ENCODE assay signal across 18 mouse cellular contexts in the genomic region with DNA sequence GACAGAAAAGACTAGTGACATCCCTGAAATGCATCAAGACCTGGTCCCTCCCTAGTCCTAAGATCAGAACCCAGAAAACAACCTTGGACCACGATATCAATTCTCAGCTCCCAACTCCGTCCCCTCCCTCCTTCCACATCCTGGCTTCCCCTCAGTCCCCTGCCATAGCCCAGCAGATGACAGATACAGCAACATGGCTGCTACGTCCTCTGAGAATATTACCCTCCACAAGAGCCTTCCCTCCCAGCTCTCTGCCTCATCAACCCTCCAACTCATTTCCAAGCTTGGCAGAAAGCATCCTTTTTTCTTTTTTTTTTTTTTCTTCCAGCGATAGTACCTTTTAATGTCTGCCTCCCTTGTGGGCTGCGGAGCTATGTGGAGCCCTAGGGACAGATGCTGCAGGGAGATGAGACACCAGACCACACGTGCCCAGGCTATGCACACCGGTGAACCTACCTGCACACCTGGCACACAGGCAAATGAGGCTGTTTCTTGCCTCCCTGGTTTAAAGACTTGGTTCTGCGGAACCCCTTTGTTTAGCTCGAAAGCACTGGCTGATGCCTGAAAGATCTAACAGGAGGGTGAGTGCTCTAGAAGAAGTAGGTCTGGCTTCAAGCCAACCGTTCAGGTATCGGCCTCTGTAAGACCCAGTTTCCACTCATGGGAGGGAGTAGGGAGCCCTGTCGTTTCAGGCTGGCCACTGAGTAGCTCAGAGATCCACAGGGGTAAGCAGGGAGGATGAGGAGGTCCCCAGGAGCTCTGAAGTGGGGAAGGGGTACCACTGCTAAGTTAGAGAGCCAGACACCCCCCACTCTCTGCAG. TPM values are rescaled to one million over a fixed set of nuclear protein-coding genes. Genes with fewer than 3 reads are reported as not detected.
DNase-seq lines count a peak whose midpoint lies in the region; ATAC-seq and TF ChIP-seq lines count a peak whose summit lies in the region.
"Had no signal": no experiment of that assay in that cellular context is flagged by ENCODE, and none has a peak within 500 bp of the region (broad histone marks: within the 10 kb centered on the region; RNA-seq: fewer than 3 reads in every experiment).

No protein-coding gene starts in this region.

- no peak overlapping the region for H3K4me2 ChIP-seq in forebrain, postnatal 0 days (ENCODE audit: low read depth)
- H3K4me2 ChIP-seq in forebrain, embryonic 13.5 days: no peak overlapping the region
- no peak overlapping the region for H3K4me2 ChIP-seq in neural tube, embryonic 13.5 days
- no peak overlapping the region for H3K4me2 ChIP-seq in midbrain, embryonic 15.5 days
- H3K4me2 ChIP-seq: stomach, embryonic 15.5 days had no signal

- TF ChIP-seq CTCF in forebrain, postnatal 0 days (IDR thresholded peaks at IDR 0.05; ENCODE audit: low read depth): no peak

- peak; percentile 55 for ATAC-seq in forebrain, postnatal 0 days
- ATAC-seq in forebrain, embryonic 13.5 days: no peak
- no peak for ATAC-seq in neural tube, embryonic 13.5 days (ENCODE audit: low read depth)
- no peak for ATAC-seq in midbrain, embryonic 15.5 days (replicated peaks)
- ATAC-seq in erythroid progenitor cell, adult 5-6 weeks (replicated peaks; ENCODE audit: low FRiP score, poor library complexity, severe bottlenecking): no peak

- peaks cover 26% of the 10 kb centered on the region for H3K36me3 ChIP-seq in forebrain, postnatal 0 days (ENCODE audit: insufficient read depth)
- H3K36me3 ChIP-seq in forebrain, embryonic 13.5 days (ENCODE audit: poor library complexity, severe bottlenecking): peaks cover 25% of the 10 kb centered on the region
- peaks cover 27% of the 10 kb centered on the region for H3K36me3 ChIP-seq in neural tube, embryonic 13.5 days
- 0 out of 2 replicates have a peak, but pooled peaks cover 4% of the 10 kb centered on the region for H3K36me3 ChIP-seq in midbrain, embryonic 15.5 days (replicated peaks)

- H3K27me3 ChIP-seq in forebrain, postnatal 0 days (ENCODE audit: insufficient read depth, low read length): no peaks in the 10 kb centered on the region
- H3K27me3 ChIP-seq in forebrain, embryonic 13.5 days: no peaks in the 10 kb centered on the region
- H3K27me3 ChIP-seq in neural tube, embryonic 13.5 days: no peaks in the 10 kb centered on the region
- H3K27me3 ChIP-seq in midbrain, embryonic 15.5 days (replicated peaks): no peaks in the 10 kb centered on the region
- H3K27me3 ChIP-seq: stomach, embryonic 15.5 days had no signal

- H3K27ac ChIP-seq in forebrain, postnatal 0 days (ENCODE audit: low read depth, low read length): peak overlapping the region; percentile 40
- no peak overlapping the region for H3K27ac ChIP-seq in forebrain, embryonic 13.5 days
- peak overlapping the region; percentile 77 for H3K27ac ChIP-seq in neural tube, embryonic 13.5 days (replicated peaks)
- H3K27ac ChIP-seq in midbrain, embryonic 15.5 days: 0 out of 2 replicates have a peak overlapping the region, but pooled peaks have one; percentile 18
- H3K27ac ChIP-seq: liver, embryonic 14.5 days; stomach, embryonic 15.5 days had no signal

- intact Hi-C loops in heart, postnatal 14 days (cut with DNase I): no loop called here

- no peaks in the 10 kb centered on the region for H3K9me3 ChIP-seq in forebrain, postnatal 0 days (ENCODE audit: low read length)
- H3K9me3 ChIP-seq in forebrain, embryonic 13.5 days (replicated peaks): no peaks in the 10 kb centered on the region
- no peaks in the 10 kb centered on the region for H3K9me3 ChIP-seq in neural tube, embryonic 13.5 days
- H3K9me3 ChIP-seq in midbrain, embryonic 15.5 days: no peaks in the 10 kb centered on the region
- H3K9me3 ChIP-seq: megakaryocyte, embryonic 14.5 days; stomach, embryonic 15.5 days had no signal

- DNase-seq in forebrain, postnatal 0 days: peak; percentile 46
- no peak for DNase-seq in neural tube, embryonic 10.5 days (ENCODE audit: extremely low spot score, low spot score)
- DNase-seq in heart, postnatal 14 days: no peak
- DNase-seq: B cell, adult 2 months; cerebellum, postnatal 36 days; gastrocnemius, postnatal 14 days; kidney, adult 11 months; right cerebral cortex, postnatal 25 days; thymus, adult 18-20 months; thymus, postnatal 4 days had no signal

- H3K4me1 ChIP-seq in forebrain, postnatal 0 days (ENCODE audit: insufficient read depth): no peaks in the 10 kb centered on the region
- no peaks in the 10 kb centered on the region for H3K4me1 ChIP-seq in forebrain, embryonic 13.5 days
- H3K4me1 ChIP-seq in neural tube, embryonic 13.5 days (replicated peaks): peaks cover 23% of the 10 kb centered on the region
- H3K4me1 ChIP-seq in midbrain, embryonic 15.5 days: peaks cover 8% of the 10 kb centered on the region; the same call in 1 of the 2 replicates

- H3K4me3 ChIP-seq in forebrain, postnatal 0 days (ENCODE audit: low read depth, low read length): no peak overlapping the region
- H3K4me3 ChIP-seq in forebrain, embryonic 13.5 days: no peak overlapping the region
- no peak overlapping the region for H3K4me3 ChIP-seq in neural tube, embryonic 13.5 days
- H3K4me3 ChIP-seq in midbrain, embryonic 15.5 days: no peak overlapping the region
- H3K4me3 ChIP-seq: erythroblast, embryonic 14.5 days; megakaryocyte, embryonic 14.5 days; stomach, embryonic 15.5 days had no signal

- WGBS in forebrain, postnatal 0 days: 60% methylated on average over 12 of the region's 12 CpGs
- 79% methylated on average over 12 of the region's 12 CpGs for WGBS in forebrain, embryonic 13.5 days
- 72% methylated on average over 12 of the region's 12 CpGs for WGBS in neural tube, embryonic 13.5 days
- WGBS in midbrain, embryonic 15.5 days: 71% methylated on average over 12 of the region's 12 CpGs

- peak overlapping the region; percentile 31; the same call in 1 of the 2 replicates for H3K9ac ChIP-seq in forebrain, postnatal 0 days
- no peak overlapping the region for H3K9ac ChIP-seq in forebrain, embryonic 13.5 days
- no peak overlapping the region for H3K9ac ChIP-seq in neural tube, embryonic 13.5 days
- no peak overlapping the region for H3K9ac ChIP-seq in midbrain, embryonic 15.5 days
- H3K9ac ChIP-seq: liver, embryonic 14.5 days; stomach, embryonic 15.5 days had no signal

RNA-seq across cellular contexts. Expression of gene Cep164, which starts 45.0 kb away (rescaled TPM):
- 16.3 and 22.0 TPM in 2 replicates for total RNA-seq in forebrain, postnatal 0 days (2014; rRNA removed)
- 7.3 and 10.4 TPM in 2 replicates for polyA plus RNA-seq in forebrain, postnatal 0 days (2015; fragmentation: Nextera tagmentation; extraction: Ambion mirVana)
- 16.1 and 19.1 TPM in 2 replicates for polyA plus RNA-seq in forebrain, embryonic 13.5 days (2015; fragmentation: Nextera tagmentation; extraction: Ambion mirVana)
- polyA plus RNA-seq in neural tube, embryonic 13.5 days (2015; fragmentation: Nextera tagmentation; extraction: Ambion mirVana): 13.8 and 15.2 TPM in 2 replicates
- polyA plus RNA-seq in midbrain, embryonic 15.5 days (2015; fragmentation: Nextera tagmentation; extraction: Ambion mirVana): 13.5 and 15.9 TPM in 2 replicates
- 1 to 10 TPM; 7.0 TPM for total RNA-seq in heart, postnatal 14 days (2021)
- total RNA-seq in erythroid progenitor cell, adult 5-6 weeks (2015; ENCODE audit: low replicate concordance): 31.4 and 47.4 TPM in 2 replicates
- 39.9 and 50.2 TPM in 2 replicates for total RNA-seq in erythroid progenitor cell, adult 5-6 weeks (2017; ENCODE audit: low replicate concordance)

RNA-seq across cellular contexts. Expression of gene Bace1, which starts 54.9 kb away (rescaled TPM):
- 40.9 and 48.5 TPM in 2 replicates for total RNA-seq in forebrain, postnatal 0 days (2014; rRNA removed)
- polyA plus RNA-seq in forebrain, postnatal 0 days (2015; fragmentation: Nextera tagmentation; extraction: Ambion mirVana): 25.1 and 39.1 TPM in 2 replicates
- 33.5 and 35.6 TPM in 2 replicates for polyA plus RNA-seq in forebrain, embryonic 13.5 days (2015; fragmentation: Nextera tagmentation; extraction: Ambion mirVana)
- polyA plus RNA-seq in neural tube, embryonic 13.5 days (2015; fragmentation: Nextera tagmentation; extraction: Ambion mirVana): 44.9 and 49.2 TPM in 2 replicates
- polyA plus RNA-seq in midbrain, embryonic 15.5 days (2015; fragmentation: Nextera tagmentation; extraction: Ambion mirVana): 56.5 and 58.0 TPM in 2 replicates
- total RNA-seq in heart, postnatal 14 days (2021): 10 to 100 TPM; 39.8 to 40.4 TPM
- total RNA-seq in erythroid progenitor cell, adult 5-6 weeks (2015; ENCODE audit: low replicate concordance): 3.8 and 4.3 TPM in 2 replicates
- 1.5 and 2.2 TPM in 2 replicates for total RNA-seq in erythroid progenitor cell, adult 5-6 weeks (2017; ENCODE audit: low replicate concordance)
